Mouse (Mus musculus) common myeloid progenitor, adult 5-6 weeks (primary cell): Measurements from ENCODE around the gene Mad2l1bp. TPM values are rescaled to one million over a fixed set of nuclear protein-coding genes. Genes with fewer than 3 reads are reported as not detected.
A peak's percentile ranks its signal among the peaks of the same experiment; 100 is the strongest.

Experiments used
- ATAC-seq: replicated peaks from 2 replicates; pipeline ENCODE4 v1.8.0; 2016; ENCODE audit warnings: low read depth, mild to moderate bottlenecking, moderate TSS enrichment, inconsistent platforms; ENCODE audit not compliant: poor library complexity, severe bottlenecking
- total RNA-seq: library from RNA; stranded (forward); fragments of 200-1000, 187-1606 nt; gene quantifications from 2 replicates; pipeline ENCODE4 v1.2.3, GENCODE M21; 2017

Gene Mad2l1bp
- total RNA-seq, 1 experiment from 2014 or later: 12.1 TPM

GRCm38 (mm10) chr17:46159236-46159635, 5.9 kb upstream of the Mad2l1bp start:
- ATAC-seq: no peak

- no peak for ATAC-seq
These were observed 3.8 kb upstream of the Mad2l1bp start for GRCm38 (mm10) chr17:46157131-46157530.

- ATAC-seq: no peak
These were observed 3.3 kb upstream of the Mad2l1bp start for GRCm38 (mm10) chr17:46156680-46157079.

GRCm38 (mm10) chr17:46154336-46154735, 983 bp upstream of the Mad2l1bp start:
- ATAC-seq: no peak

- peak; percentile 95 for ATAC-seq
These were observed 9.6 kb downstream of the Mad2l1bp start, which contains the start of gene Rsph9 for GRCm38 (mm10) chr17:46143578-46144423. Gene Rsph9 (minus strand): TSS chr17:46144216.

GRCm38 (mm10) chr17:46139872-46140271, 13.5 kb downstream of the Mad2l1bp start:
- ATAC-seq: 0 out of 2 replicates have a peak, but pooled peaks have one; percentile 20

GRCm38 (mm10) chr17:46138563-46139236, 14.7 kb downstream of the Mad2l1bp start:
- peak; percentile 50 for ATAC-seq

- ATAC-seq: no peak
These were observed 20.5 kb downstream of the Mad2l1bp start for GRCm38 (mm10) chr17:46132862-46133261.

GRCm38 (mm10) chr17:46132058-46132718, 21.2 kb downstream of the Mad2l1bp start:
- peak; percentile 58 for ATAC-seq

- no peak for ATAC-seq
These were observed 23.4 kb downstream of the Mad2l1bp start for GRCm38 (mm10) chr17:46129741-46130498.

- ATAC-seq: no peak
These were observed 25.4 kb downstream of the Mad2l1bp start for GRCm38 (mm10) chr17:46127814-46128493.

GRCm38 (mm10) chr17:46126608-46127007, 26.7 kb downstream of the Mad2l1bp start:
- ATAC-seq: no peak

- no peak for ATAC-seq
These were observed 29.2 kb downstream of the Mad2l1bp start for GRCm38 (mm10) chr17:46123953-46124700.

GRCm38 (mm10) chr17:46123285-46123684, 30.1 kb downstream of the Mad2l1bp start:
- ATAC-seq: no peak

- ATAC-seq: no peak
These were observed 30.6 kb downstream of the Mad2l1bp start for GRCm38 (mm10) chr17:46122791-46123190.

- ATAC-seq: no peak
These were observed 33.7 kb downstream of the Mad2l1bp start for GRCm38 (mm10) chr17:46119641-46120040.

GRCm38 (mm10) chr17:46118423-46118850, 34.9 kb downstream of the Mad2l1bp start:
- no peak for ATAC-seq

- no peak for ATAC-seq
These were observed 35.5 kb downstream of the Mad2l1bp start for GRCm38 (mm10) chr17:46117623-46118422.
